In the genomic region with DNA sequence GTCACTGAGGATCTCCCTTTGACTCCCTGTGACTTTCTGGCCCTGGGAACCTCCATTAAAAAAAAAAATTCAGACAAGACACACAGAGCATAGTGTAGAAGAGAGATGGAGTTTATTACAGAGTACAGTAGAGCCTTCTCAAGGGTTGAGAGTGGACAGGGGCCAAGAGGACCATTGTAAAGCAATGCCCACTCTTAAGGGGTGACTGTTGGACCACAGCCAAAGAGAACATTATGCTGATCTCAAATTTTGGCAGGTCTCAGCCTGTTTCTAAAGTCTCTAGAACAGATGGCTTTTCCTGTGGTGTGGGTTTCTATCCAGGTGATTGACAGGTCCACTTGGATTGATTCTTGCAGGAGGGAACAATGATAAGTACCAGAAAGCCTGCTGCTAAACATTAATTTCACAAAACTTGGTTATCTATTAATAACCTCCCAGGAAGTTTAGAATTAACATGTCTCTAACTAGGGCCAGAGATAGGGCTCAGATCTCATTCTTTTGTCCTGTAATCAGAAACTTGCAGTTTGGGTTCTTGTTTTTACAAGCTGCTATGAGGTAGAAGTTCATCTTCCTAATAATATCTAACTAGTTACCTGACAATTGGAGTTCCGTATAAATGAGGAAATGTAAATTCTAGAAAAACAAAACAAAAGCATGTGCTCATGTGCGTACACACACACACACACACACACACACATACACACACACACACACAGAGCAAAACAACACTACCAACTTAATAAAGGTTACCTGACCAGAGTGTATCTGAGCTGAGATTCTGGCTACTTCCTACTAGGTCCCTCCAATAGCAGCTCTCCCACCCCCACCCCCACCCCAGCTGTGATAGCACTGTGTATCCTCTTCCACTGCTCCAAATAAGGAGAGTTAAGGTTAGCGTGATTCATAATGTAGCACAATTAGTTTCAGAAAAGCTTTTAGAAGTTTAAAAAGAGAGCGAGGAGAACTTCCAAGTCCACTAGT, we compare ENCODE assay signal across 12 mouse cellular contexts. TPM values are rescaled to one million over a fixed set of nuclear protein-coding genes. Genes with fewer than 3 reads are reported as not detected.
DNase-seq lines count a peak whose midpoint lies in the region; ATAC-seq and TF ChIP-seq lines count a peak whose summit lies in the region.
"Had no signal": no experiment of that assay in that cellular context is flagged by ENCODE, and none has a peak within 500 bp of the region (broad histone marks: within the 10 kb centered on the region; RNA-seq: fewer than 3 reads in every experiment).

No protein-coding gene starts in this region.

- TF ChIP-seq CTCF in heart, adult 2 months (IDR thresholded peaks at IDR 0.05): no peak

- no peak for TF ChIP-seq POLR2A in heart, adult 2 months (IDR thresholded peaks at IDR 0.05; ENCODE audit: insufficient read depth, low read depth, low read length)

- DNase-seq in heart, adult 2 months: no peak
- DNase-seq in left cerebral cortex, postnatal 4 days: peak; percentile 67
- DNase-seq in left cerebral cortex, adult 9 months (ENCODE audit: low spot score in 2 of 2): no peak
- no peak for DNase-seq in urinary bladder, postnatal 25 days (ENCODE audit: low spot score)
- DNase-seq: cerebellum, adult 11-12 months had no signal

- peak overlapping the region; percentile 31; the same call in 1 of the 2 replicates for H3K4me2 ChIP-seq in heart, embryonic 12.5 days
- peak overlapping the region; percentile 34; the same call in 1 of the 2 replicates for H3K4me2 ChIP-seq in hindbrain, embryonic 16.5 days (ENCODE audit: low read length)
- peak overlapping the region; percentile 32; the same call in 1 of the 2 replicates for H3K4me2 ChIP-seq in midbrain, embryonic 15.5 days
- H3K4me2 ChIP-seq: limb, embryonic 15.5 days had no signal

- H3K4me1 ChIP-seq in heart, embryonic 12.5 days (replicated peaks): peaks cover 24% of the 10 kb centered on the region
- no peaks in the 10 kb centered on the region for H3K4me1 ChIP-seq in heart, adult 2 months (ENCODE audit: control insufficient read depth, insufficient read depth, low read length)
- peaks cover 2% of the 10 kb centered on the region; the same call in 1 of the 2 replicates for H3K4me1 ChIP-seq in hindbrain, embryonic 16.5 days (ENCODE audit: control insufficient read depth, insufficient read depth, low read depth, low read length)
- peaks cover 15% of the 10 kb centered on the region for H3K4me1 ChIP-seq in midbrain, embryonic 15.5 days

- H3K36me3 ChIP-seq in heart, embryonic 12.5 days: no peaks in the 10 kb centered on the region
- no peaks in the 10 kb centered on the region for H3K36me3 ChIP-seq in heart, adult 2 months (ENCODE audit: control insufficient read depth, insufficient read depth, low read length)
- H3K36me3 ChIP-seq in hindbrain, embryonic 16.5 days (ENCODE audit: control insufficient read depth, insufficient read depth, low read length): no peaks in the 10 kb centered on the region
- no peaks in the 10 kb centered on the region for H3K36me3 ChIP-seq in midbrain, embryonic 15.5 days (replicated peaks)
- H3K36me3 ChIP-seq: limb, embryonic 15.5 days had no signal

- H3K4me3 ChIP-seq in heart, embryonic 12.5 days: no peak overlapping the region
- no peak overlapping the region for H3K4me3 ChIP-seq in heart, adult 2 months
- H3K4me3 ChIP-seq in hindbrain, embryonic 16.5 days (ENCODE audit: low read length): no peak overlapping the region
- no peak overlapping the region for H3K4me3 ChIP-seq in midbrain, embryonic 15.5 days
- H3K4me3 ChIP-seq: limb, embryonic 15.5 days; myocyte had no signal

- 56% methylated on average over 4 of the region's 4 CpGs for WGBS in heart, embryonic 12.5 days
- 64% methylated on average over 4 of the region's 4 CpGs for WGBS in heart, adult 2 months
- 74% methylated on average over 4 of the region's 4 CpGs for WGBS in hindbrain, embryonic 16.5 days
- WGBS in midbrain, embryonic 15.5 days: 76% methylated on average over 4 of the region's 4 CpGs

- H3K27ac ChIP-seq in heart, embryonic 12.5 days (ENCODE audit: poor library complexity, severe bottlenecking): no peak overlapping the region
- H3K27ac ChIP-seq in heart, adult 2 months: no peak overlapping the region
- no peak overlapping the region for H3K27ac ChIP-seq in hindbrain, embryonic 16.5 days (ENCODE audit: low read depth, low read length)
- H3K27ac ChIP-seq in midbrain, embryonic 15.5 days: no peak overlapping the region
- H3K27ac ChIP-seq: limb, embryonic 15.5 days had no signal

- H3K79me2 ChIP-seq in heart, adult 2 months (replicated peaks; ENCODE audit: control insufficient read depth, insufficient read depth, low read length): no peaks in the 10 kb centered on the region

- H3K9me3 ChIP-seq in heart, embryonic 12.5 days (replicated peaks): no peaks in the 10 kb centered on the region
- no peaks in the 10 kb centered on the region for H3K9me3 ChIP-seq in hindbrain, embryonic 16.5 days (ENCODE audit: control insufficient read depth, low read length)
- H3K9me3 ChIP-seq in midbrain, embryonic 15.5 days: no peaks in the 10 kb centered on the region
- H3K9me3 ChIP-seq: limb, embryonic 15.5 days had no signal

- TF ChIP-seq EP300 in heart, adult 2 months (IDR thresholded peaks at IDR 0.05; ENCODE audit: insufficient read depth, low read depth, low read length): no peak

- intact Hi-C loops in heart, adult 2 months (cut with DNase I): loop anchor here (5.0 kb wide), 1 partner anchor 41 kb away; no protein-coding TSS in a partner anchor
- intact Hi-C loops in left cerebral cortex, postnatal 4 days (cut with DNase I): no loop called here

- H3K9ac ChIP-seq in heart, embryonic 12.5 days: no peak overlapping the region
- no peak overlapping the region for H3K9ac ChIP-seq in heart, adult 2 months (ENCODE audit: low read depth, low read length)
- no peak overlapping the region for H3K9ac ChIP-seq in hindbrain, embryonic 16.5 days (ENCODE audit: low read depth, low read length)
- no peak overlapping the region for H3K9ac ChIP-seq in midbrain, embryonic 15.5 days
- H3K9ac ChIP-seq: limb, embryonic 15.5 days had no signal

- no peak for ATAC-seq in heart, embryonic 12.5 days (ENCODE audit: insufficient number of reproducible peaks, low FRiP score)
- peak; percentile 67 for ATAC-seq in hindbrain, embryonic 16.5 days
- peak; percentile 40; the same call in 1 of the 2 replicates for ATAC-seq in midbrain, embryonic 15.5 days (replicated peaks)
- ATAC-seq in activated CD4-positive, CD25-positive, alpha-beta regulatory T cell, adult 4 months: no peak
- ATAC-seq: CD4-positive, CD25-positive, alpha-beta regulatory T cell, adult 4 months had no signal

- H3K27me3 ChIP-seq in heart, embryonic 12.5 days (replicated peaks): no peaks in the 10 kb centered on the region
- no peaks in the 10 kb centered on the region for H3K27me3 ChIP-seq in heart, adult 2 months (ENCODE audit: control insufficient read depth, insufficient read depth, low read length)
- no peaks in the 10 kb centered on the region; the same call in 1 of the 2 replicates for H3K27me3 ChIP-seq in hindbrain, embryonic 16.5 days (replicated peaks; ENCODE audit: control insufficient read depth, insufficient read depth, low read length)
- no peaks in the 10 kb centered on the region; the same call in 1 of the 2 replicates for H3K27me3 ChIP-seq in midbrain, embryonic 15.5 days (replicated peaks)
- H3K27me3 ChIP-seq: limb, embryonic 15.5 days had no signal

RNA-seq across cellular contexts. Expression of gene Trim44, which starts 1.0 kb away (rescaled TPM):
- polyA plus RNA-seq in heart, embryonic 12.5 days (2016; fragmentation: Nextera tagmentation; extraction: Ambion mirVana): 39.5 and 42.8 TPM in 2 replicates
- total RNA-seq in heart, adult 2 months (2021): 10 to 100 TPM; 27.7 to 28.8 TPM
- polyA plus RNA-seq in heart, adult 2 months (2012; rRNA removed): 13.0 and 23.6 TPM in 2 replicates
- 100 to 1,000 TPM; 166 to 167 TPM for total RNA-seq in left cerebral cortex, postnatal 4 days (2021)
- polyA plus RNA-seq in hindbrain, embryonic 16.5 days (2015; fragmentation: Nextera tagmentation; extraction: Ambion mirVana): 40.3 and 50.8 TPM in 2 replicates
- polyA plus RNA-seq in midbrain, embryonic 15.5 days (2015; fragmentation: Nextera tagmentation; extraction: Ambion mirVana): 69.4 and 70.8 TPM in 2 replicates
- polyA plus RNA-seq in activated CD4-positive, CD25-positive, alpha-beta regulatory T cell, adult 4 months (2017; shearing (Covaris generic)): 1 to 10 TPM; 5.7 to 6.8 TPM

RNA-seq across cellular contexts. Expression of gene Fjx1, which starts 45.7 kb away (rescaled TPM):
- polyA plus RNA-seq in heart, embryonic 12.5 days (2016; fragmentation: Nextera tagmentation; extraction: Ambion mirVana): 4.3 TPM in 2 replicates
- under 1 TPM; 0.50 to 0.68 TPM for total RNA-seq in heart, adult 2 months (2021)
- polyA plus RNA-seq in heart, adult 2 months (2012; rRNA removed): 0.57 and 0.59 TPM in 2 replicates
- total RNA-seq in left cerebral cortex, postnatal 4 days (2021): 10 to 100 TPM; 65.1 to 65.3 TPM
- polyA plus RNA-seq in hindbrain, embryonic 16.5 days (2015; fragmentation: Nextera tagmentation; extraction: Ambion mirVana): 24.8 and 26.3 TPM in 2 replicates
- 35.5 and 37.9 TPM in 2 replicates for polyA plus RNA-seq in midbrain, embryonic 15.5 days (2015; fragmentation: Nextera tagmentation; extraction: Ambion mirVana)
- polyA plus RNA-seq in activated CD4-positive, CD25-positive, alpha-beta regulatory T cell, adult 4 months (2017; shearing (Covaris generic)): not detected
- polyA plus RNA-seq: CD4-positive, CD25-positive, alpha-beta regulatory T cell, adult 4 months had no signal

Comparison
In these comparisons a context has a peak if more than half of its experiments do, and no peak if none do; other contexts are left out.
1. ATAC-seq: peak in hindbrain, embryonic 16.5 days (single experiment) and midbrain, embryonic 15.5 days (single experiment); none in heart, embryonic 12.5 days (single experiment) and activated CD4-positive, CD25-positive, alpha-beta regulatory T cell, adult 4 months (single experiment).
2. Peak in every context shown above with its lines, with median percentiles within 50 percentile points of each other: H3K4me2 ChIP-seq.